Mouse (Mus musculus): ENCODE results near the gene Sphkap. TPM values are rescaled to one million over a fixed set of nuclear protein-coding genes. Genes with fewer than 3 reads are reported as not detected.

Gene Sphkap
- total RNA-seq, 2 experiments from 2014 or later, result 207 to 222 TPM

- no peak for DNase-seq (ENCODE audit: low spot score in 2 of 2)
These were observed 110.6 kb downstream of the Sphkap start for GRCm38 (mm10) chr1:83297137-83298076.

DNA sequence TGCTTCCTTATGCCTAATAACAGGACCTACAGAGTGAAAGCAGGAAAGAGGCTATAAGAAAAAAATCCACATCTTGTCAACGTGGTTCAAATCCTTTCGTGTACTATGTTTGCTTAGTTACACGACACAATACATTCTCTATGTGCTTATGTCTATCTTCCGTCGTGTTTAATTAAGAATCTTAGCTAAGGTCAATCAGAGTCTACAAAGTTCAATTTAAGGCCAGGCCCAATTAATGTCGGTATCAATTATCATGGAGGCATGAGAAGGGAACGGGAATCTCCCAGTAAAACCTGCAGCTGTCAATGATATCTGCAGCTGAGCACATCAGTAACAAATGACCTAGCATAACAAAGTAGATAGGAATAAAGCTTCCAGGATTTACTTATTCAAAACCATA is 122.1 kb downstream of the Sphkap start:
- no peak for DNase-seq (ENCODE audit: low spot score in 2 of 2)

DNA sequence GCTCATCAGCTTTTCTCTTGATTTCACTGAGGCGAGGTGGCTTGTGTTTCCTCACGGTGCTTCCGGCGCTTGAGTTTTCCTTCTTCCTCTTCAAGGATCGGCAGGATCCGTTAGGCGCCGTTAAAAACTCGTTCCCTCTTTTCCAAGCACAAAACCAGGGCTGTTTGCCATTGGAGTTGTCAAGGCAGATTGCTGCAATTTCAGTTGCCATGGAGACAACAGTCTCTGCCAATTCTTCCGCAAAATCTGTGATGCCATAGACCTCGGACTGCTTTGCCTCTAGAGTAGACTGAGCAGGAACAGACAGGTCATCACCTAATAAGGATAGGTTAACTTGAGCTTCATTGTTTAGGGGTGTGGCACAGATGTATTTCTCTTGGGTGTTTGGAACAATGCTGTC is 131.0 kb downstream of the Sphkap start:
- DNase-seq (ENCODE audit: low spot score in 2 of 2), result peak; percentile 82 to 94

DNA sequence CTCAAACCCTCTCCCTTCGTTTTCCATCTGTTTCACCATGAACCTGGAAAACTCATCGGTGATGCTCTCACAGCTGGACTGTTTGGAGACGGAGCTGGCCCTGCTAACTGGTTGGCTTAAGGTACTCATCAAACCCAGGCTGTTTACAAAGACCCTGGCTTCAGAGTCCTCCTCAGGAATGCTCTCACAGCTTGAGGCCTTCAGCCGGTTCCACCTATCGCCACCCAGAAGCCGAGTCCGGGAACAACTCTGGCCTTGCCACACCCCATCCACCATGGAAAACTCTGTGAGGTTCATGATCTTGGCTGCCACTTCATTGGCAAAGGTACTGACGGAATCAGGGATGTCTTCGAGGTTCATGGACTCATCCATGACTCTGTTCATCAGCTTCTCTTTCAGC is 131.4 kb downstream of the Sphkap start:
- no peak for DNase-seq (ENCODE audit: low spot score in 2 of 2)

- no peak for DNase-seq (ENCODE audit: low spot score in 2 of 2)
These were observed 156.3 kb downstream of the Sphkap start for GRCm38 (mm10) chr1:83251746-83252145.

DNA sequence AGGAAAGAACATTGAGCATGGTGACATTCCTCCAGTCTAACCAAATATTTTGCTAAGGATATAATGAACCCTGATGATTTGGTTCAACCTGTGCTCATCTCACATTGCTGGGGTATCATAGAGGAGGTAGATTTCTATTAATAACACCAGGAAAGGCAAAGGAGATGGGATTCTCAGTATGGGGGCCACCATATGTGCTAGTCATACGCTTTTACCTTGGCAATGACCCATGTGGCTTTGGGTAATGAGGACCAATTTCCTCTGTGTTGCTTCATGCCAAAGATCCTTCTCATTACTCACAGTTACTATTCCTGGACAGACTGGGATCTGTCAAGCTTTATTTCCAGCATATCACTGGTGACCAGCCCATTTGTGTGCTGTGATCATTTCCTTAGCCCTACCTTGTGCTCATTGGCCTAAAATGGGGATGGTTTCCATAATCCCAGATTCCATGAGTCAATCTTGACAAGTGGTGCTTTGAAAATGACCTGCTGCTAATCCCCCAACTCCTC is 159.7 kb downstream of the Sphkap start:
- DNase-seq (ENCODE audit: low spot score in 2 of 2), result no peak

DNA sequence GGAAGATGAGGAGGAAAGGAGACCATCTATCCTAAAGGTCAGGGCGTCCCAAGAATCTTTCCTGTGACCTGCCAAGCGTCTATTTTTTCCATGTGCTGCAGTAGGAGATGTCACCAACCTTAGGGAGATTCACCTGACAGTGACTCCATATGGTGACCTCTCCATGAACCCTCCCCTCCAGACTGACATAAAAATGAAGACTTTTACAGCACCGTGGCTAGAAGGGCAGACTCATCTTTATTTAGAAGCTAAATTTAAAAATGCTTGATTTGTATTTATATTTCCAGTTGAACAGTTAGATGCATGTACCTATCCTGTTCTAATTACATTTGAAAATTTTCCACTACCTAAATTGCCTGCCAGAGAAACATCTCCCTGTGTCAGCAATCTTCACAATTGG is 180.1 kb downstream of the Sphkap start:
- DNase-seq (ENCODE audit: low spot score in 2 of 2), result no peak

GRCm38 (mm10) chr1:83224423-83224960 is 183.5 kb downstream of the Sphkap start:
- no peak for DNase-seq (ENCODE audit: low spot score in 2 of 2)

GRCm38 (mm10) chr1:83223072-83223471 is 184.9 kb downstream of the Sphkap start:
- peak in 1 of 2 experiments; percentile 18 for DNase-seq (ENCODE audit: low spot score in 2 of 2)

- DNase-seq (ENCODE audit: low spot score in 2 of 2), result peak in 1 of 2 experiments; percentile 62
These were observed 189.7 kb downstream of the Sphkap start for GRCm38 (mm10) chr1:83218260-83218659.

GRCm38 (mm10) chr1:83209981-83210380 is 198.0 kb downstream of the Sphkap start:
- DNase-seq (ENCODE audit: low spot score in 2 of 2), result no peak

Other genes with a start within 250 kb of the Sphkap start
- under 1 TPM; 0.45 to 0.56 TPM for gene Daw1, start 248.4 kb downstream of the Sphkap start, total RNA-seq (2021)

Measured in layer of hippocampus, adult 18-20 months (tissue).